Mouse (Mus musculus): Measurements from ENCODE around the gene Usp54. TPM values are rescaled to one million over a fixed set of nuclear protein-coding genes. Genes with fewer than 3 reads are reported as not detected.
"Not testable (repeated sequence)": the region's sequence is repeated elsewhere in the genome, so short reads cannot be mapped to it uniquely, and the experiment has no call there.

The Usp54 gene
- polyA plus RNA-seq, 1 experiment, result 2.4 TPM

- 38% methylated on average over 5 of the region's 5 CpGs for WGBS
- no peak for DNase-seq (ENCODE audit: low read depth, low spot score)
Measured at GRCm38 (mm10) chr14:20618211-20618610, 22.7 kb downstream of the Usp54 start.

- DNase-seq (ENCODE audit: low read depth, low spot score), result no peak
- WGBS, result 29% methylated on average over 2 of the region's 2 CpGs
Measured at GRCm38 (mm10) chr14:20616421-20616820, 24.4 kb downstream of the Usp54 start.

GRCm38 (mm10) chr14:20615075-20615474, 25.8 kb downstream of the Usp54 start:
- no peak for DNase-seq (ENCODE audit: low read depth, low spot score)
- WGBS, result 99% methylated on average over 2 of the region's 2 CpGs

DNA sequence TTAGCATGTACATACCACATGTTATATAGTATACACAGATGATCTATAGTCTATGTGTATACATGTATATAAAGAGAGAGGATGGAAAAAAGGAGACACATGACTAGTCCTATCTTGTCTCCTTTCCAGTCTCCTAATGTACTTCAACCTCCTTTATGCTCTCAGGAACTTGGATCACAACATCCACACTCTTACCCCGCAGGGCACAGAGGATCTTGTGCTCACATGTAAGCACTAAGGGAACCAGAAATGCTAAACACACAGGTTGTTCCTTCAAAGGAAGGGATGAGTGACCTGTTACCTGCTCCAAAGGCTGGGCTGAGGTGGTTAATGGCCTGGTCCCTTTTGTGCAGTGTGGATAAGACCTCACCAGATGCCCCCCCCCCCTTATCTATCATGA, 28.0 kb downstream of the Usp54 start:
- WGBS, result 93% methylated on average over 1 of the region's 1 CpGs
- DNase-seq (ENCODE audit: low read depth, low spot score), result no peak

DNA sequence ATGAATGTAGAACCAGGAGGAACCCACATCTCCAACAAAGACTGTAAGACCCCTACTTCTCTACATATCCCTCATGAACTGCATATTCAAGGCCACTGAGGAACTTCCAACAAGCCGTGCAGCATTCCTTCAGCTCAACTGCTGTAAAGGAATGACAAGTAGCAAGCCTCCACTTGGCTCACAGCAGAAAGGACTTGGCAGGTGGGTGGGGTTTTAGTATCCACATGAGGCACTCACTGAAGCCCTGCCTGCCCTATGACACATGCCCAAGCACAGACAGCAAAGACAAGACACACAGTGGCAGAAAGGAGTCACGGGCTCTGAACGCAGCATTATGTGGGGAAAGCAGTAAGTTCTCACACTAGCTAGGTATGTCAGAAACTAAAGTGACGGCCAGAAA, 30.7 kb downstream of the Usp54 start:
- 48% methylated on average over 4 of the region's 4 CpGs for WGBS
- no peak for DNase-seq (ENCODE audit: low read depth, low spot score)

- whole genome bisulfite sequencing, result 39% methylated on average over 3 of the region's 3 CpGs
- no peak for DNase-seq (ENCODE audit: low read depth, low spot score)
Measured at GRCm38 (mm10) chr14:20609519-20609918, 31.3 kb downstream of the Usp54 start.

GRCm38 (mm10) chr14:20607396-20608126, 33.3 kb downstream of the Usp54 start:
- no peak for DNase-seq (ENCODE audit: low read depth, low spot score)
- 19% methylated on average over 9 of the region's 9 CpGs for WGBS

DNA sequence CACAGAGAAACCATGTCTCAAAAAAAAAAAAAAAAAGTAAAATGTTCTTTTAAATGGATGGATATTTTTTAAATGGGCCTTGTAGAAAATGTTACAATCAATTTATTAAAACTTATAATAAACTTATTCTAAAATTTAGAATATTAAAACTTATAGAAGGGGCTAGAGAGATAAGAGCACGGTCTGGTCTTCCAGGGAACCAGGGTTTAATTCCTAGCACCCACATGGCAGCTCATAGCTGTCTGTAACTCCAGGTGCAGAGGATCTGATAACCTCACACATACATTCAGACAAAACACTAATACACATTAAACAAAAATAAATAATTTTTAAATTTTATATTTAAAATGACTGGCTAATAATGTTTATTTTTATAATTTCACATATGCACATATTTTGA, 39.6 kb downstream of the Usp54 start:
- 96% methylated on average over 1 of the region's 1 CpGs for WGBS

GRCm38 (mm10) chr14:20600203-20600602, 40.7 kb downstream of the Usp54 start:
- 85% methylated on average over 2 of the region's 2 CpGs for WGBS

More for the DNA sequence above, 39.6 kb downstream of the Usp54 start:
- no peak for DNase-seq (ENCODE audit: low read depth, low spot score)

DNA sequence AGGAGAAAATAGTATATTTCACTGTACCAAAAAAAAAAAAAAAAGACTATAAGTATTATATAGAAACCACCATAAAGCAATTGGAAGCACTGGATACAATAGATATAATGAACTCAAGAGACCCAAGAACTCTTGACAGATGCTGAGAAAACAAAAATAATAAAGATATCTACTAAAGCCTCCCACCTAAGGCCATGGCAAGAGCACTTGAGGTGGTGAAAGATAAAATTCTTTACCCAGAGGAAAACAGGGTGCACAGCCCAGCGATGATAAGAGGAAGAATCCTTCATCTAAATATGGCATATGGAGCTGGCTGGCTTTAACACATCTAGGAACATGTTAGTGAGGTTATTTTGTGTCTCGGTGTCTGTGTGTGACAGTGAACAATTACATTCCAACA, 41.3 kb downstream of the Usp54 start:
- DNase-seq (ENCODE audit: low read depth, low spot score), result no peak
- WGBS, result 82% methylated on average over 2 of the region's 2 CpGs

More at GRCm38 (mm10) chr14:20600203-20600602, 40.7 kb downstream of the Usp54 start:
- no peak for DNase-seq (ENCODE audit: low read depth, low spot score)

DNA sequence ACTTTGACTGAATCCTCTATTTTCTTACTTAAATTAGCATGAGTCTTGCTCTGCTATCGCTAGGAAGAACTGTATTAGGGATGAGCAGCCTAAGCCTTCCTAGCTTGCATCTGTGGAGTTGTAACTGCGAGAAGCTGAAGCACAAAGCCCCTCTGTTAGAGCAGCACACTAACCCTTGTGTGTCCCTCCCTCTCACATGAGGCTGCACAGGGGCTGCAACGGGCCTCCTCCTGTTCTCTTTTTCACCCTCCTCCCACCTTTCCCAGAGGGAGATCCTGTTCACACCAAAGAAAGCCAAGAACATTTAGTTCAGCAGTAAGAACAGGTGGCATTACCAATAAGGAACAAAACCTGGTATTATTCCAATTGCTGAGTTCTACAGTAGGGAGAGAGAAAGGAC, 45.1 kb downstream of the Usp54 start:
- DNase-seq (ENCODE audit: low read depth, low spot score), result no peak
- WGBS, result 67% methylated on average over 3 of the region's 3 CpGs

- WGBS, result 46% methylated on average over 5 of the region's 5 CpGs
- no peak for DNase-seq (ENCODE audit: low read depth, low spot score)
Measured at GRCm38 (mm10) chr14:20587458-20587857, 53.4 kb downstream of the Usp54 start.

DNA sequence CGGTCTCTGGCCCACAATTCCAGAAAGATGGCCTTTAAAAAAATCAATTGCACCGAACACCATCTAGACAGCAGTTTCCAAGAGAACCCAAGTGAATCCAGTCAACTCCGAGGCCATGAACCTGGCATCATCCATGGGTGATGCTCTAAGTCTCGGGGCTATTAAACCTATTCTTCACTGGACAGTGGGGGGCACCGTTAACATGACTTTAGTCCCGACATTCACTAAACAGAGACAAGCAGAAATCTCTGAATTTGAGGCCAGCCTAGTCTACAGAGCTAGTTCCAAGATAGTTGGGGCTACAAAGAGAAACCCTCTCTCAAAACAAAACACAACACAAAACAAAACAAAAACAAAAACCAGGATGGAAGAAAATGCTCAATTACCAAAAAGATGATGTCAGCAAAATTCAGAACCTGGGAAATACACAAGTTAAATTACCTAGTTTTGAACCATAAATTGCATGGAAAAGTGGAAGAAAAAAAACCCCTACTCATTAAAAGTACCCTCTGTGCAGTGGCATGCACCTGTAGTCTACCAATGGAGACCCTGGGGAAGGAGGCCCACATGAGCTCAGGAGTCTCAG, 61.9 kb downstream of the Usp54 start:
- 73% methylated on average over 6 of the region's 6 CpGs for WGBS
- DNase-seq (ENCODE audit: low read depth, low spot score), result no peak

- peak; percentile 53 for DNase-seq (ENCODE audit: low read depth, low spot score)
- WGBS, result 52% methylated on average over 7 of the region's 7 CpGs
Measured at GRCm38 (mm10) chr14:20576179-20576578, 64.7 kb downstream of the Usp54 start.

DNA sequence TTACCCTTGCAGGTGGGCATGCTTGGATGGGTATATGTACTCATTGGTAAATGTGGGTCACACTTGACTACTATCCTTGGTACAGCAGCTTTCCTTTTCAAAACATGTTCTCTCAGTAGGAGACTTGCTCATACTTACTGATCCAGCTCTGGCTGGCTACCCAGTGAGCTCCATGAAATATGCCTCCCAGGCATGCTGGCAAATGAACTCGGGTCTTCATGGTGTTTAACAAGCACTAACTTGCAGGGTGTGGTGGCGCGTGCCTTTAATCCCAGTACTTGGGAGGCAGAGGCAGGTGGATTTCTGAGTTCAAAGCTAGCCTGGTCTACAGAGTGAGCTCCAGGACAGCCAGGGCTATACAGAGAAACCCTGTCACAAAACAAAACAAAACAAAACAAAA, 67.7 kb downstream of the Usp54 start:
- 85% methylated on average over 3 of the region's 3 CpGs for WGBS
- DNase-seq (ENCODE audit: low read depth, low spot score), result not testable (repeated sequence)

DNA sequence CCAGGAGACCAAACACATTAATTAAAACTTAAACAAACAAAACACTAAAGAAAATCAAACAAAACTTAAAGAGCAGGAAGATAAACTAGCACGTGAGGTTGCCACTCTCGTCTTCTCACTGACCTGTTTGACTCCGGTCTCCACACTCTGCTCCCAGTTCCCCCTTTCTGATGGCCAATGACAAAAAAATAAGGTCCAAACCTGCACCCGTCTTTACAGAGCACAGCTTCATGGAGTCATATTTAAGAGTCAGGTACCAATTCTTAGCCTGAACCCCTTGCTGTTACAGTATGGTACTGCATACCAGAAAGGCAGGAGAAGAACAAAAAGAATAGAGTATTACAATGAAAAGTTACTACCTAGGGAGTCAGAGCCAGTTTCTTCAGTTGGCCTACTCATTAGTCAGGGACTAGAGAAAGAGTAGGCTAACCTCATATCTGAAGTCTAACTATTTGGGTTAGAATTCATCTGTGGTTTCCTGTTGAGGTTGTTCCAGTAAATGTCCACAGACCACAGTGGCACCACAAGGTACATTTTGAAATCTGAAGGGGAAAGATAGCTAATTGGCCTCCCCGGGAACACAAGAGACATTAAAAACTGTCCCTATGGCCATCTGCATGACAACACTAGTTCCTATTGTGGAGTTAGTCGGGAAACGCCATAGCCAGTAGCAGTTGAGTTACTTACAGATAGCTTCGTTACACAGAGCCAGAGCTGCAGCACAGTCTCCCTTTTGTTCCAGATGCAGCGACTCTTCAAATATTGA, 75.4 kb downstream of the Usp54 start:
- no peak for DNase-seq (ENCODE audit: low read depth, low spot score)
- 55% methylated on average over 9 of the region's 9 CpGs for WGBS

DNA sequence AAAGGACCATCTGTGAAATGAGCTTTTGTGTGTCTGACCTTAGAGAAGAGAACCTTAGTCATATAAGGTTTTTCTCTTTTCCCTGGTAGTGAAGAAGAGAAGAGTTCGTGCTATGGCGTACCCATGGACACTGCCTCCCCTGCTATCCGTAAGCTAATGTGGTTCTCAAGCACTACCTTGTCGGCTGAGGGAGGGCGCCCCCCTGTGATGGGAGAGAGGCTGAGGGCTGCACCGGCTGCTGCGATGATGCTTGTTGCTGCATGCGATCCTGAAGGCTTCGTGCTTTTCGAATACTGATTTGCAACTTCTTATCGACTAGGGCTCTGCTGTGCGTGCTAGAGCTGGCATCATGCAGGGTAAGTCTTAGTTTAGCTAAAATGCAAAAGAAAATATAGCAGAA, 76.2 kb downstream of the Usp54 start:
- 84% methylated on average over 12 of the region's 12 CpGs for WGBS
- DNase-seq (ENCODE audit: low read depth, low spot score), result no peak

- 93% methylated on average over 5 of the region's 5 CpGs for WGBS
- DNase-seq (ENCODE audit: low read depth, low spot score), result no peak
Measured at GRCm38 (mm10) chr14:20561897-20562296, 79.0 kb downstream of the Usp54 start.

DNA sequence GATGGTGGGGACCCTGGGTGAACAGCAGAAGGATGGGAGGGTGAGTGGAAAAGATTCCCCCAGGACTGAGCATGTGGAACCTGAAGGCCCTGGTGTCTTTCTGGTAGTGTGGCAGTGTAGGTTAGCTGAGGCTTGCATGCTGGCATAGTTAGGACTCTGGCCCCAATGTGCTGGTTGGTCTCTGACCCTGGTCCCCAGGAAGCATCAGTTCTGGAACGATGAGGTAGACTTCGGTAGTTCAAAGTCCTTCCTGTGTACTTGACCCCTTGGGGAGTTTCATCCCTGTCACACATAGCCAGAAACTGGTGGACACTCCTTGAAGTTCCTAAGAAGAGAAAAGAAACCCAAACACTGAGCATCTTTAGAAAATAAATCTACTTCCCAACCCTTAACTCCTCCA, 90.7 kb downstream of the Usp54 start:
- WGBS, result 80% methylated on average over 2 of the region's 2 CpGs
- no peak for DNase-seq (ENCODE audit: low read depth, low spot score)

GRCm38 (mm10) chr14:20546415-20546814, 94.4 kb downstream of the Usp54 start, which contains the start of gene Ppp3cb:
Ppp3cb (minus strand) TSS chr14:20546573.
- 2% methylated on average over 28 of the region's 29 CpGs for WGBS

More at GRCm38 (mm10) chr14:20546415-20546814, 94.4 kb downstream of the Usp54 start, which contains the start of gene Ppp3cb:
- peak; percentile 57 for DNase-seq (ENCODE audit: low read depth, low spot score)

Measured in large intestine, adult 2 months (tissue).